Mouse (Mus musculus) midbrain, embryonic 10.5 days (tissue): Measurements from ENCODE around the gene Zfp933. TPM values are rescaled to one million over a fixed set of nuclear protein-coding genes. Genes with fewer than 3 reads are reported as not detected.

Experiments
- DNase-seq: peaks from one replicate; pipeline ENCODE4 v3.0.0-alpha.2; 2017; ENCODE audit warnings: low spot score
- H3K27ac ChIP-seq: fragments of 300-500 bp; sonication (generic); replicated peaks from 2 replicates; pipeline ENCODE4 v1.5.1; 2016; ENCODE audit warnings: mild to moderate bottlenecking
- H3K27me3 ChIP-seq: fragments of 300-500 bp; sonication (generic); 2 replicates; pipeline ENCODE4 v1.6.1; 2016; ENCODE audit warnings: low read depth, mild to moderate bottlenecking; ENCODE audit not compliant: poor library complexity, severe bottlenecking
- H3K36me3 ChIP-seq: fragments of 300-500 bp; sonication (generic); 2 replicates; pipeline ENCODE4 v1.6.1; 2016; ENCODE audit warnings: mild to moderate bottlenecking, moderate library complexity
- H3K4me1 ChIP-seq: fragments of 300-500 bp; sonication (generic); 2 replicates; pipeline ENCODE4 v1.6.1; 2016
- H3K4me3 ChIP-seq: fragments of 300-500 bp; sonication (generic); 2 replicates; pipeline ENCODE4 v1.5.1; 2016; ENCODE audit warnings: mild to moderate bottlenecking, moderate library complexity
- H3K9me3 ChIP-seq: fragments of 300-500 bp; sonication (generic); replicated peaks from 2 replicates; pipeline ENCODE4 v1.6.1; 2016; ENCODE audit warnings: mild to moderate bottlenecking
- WGBS: fragments of 180-500 bp; shearing (Covaris S2); methylation state at CpG from one replicate; pipeline ENCODE4 v1.1.7; 2016; 5-methylcytosine and 5-hydroxymethylcytosine counted together
- polyA plus RNA-seq: library from polyadenylated mRNA; unstranded; fragments of >200 nt; fragmentation: Nextera tagmentation; extraction: Ambion mirVana; gene quantifications from 2 replicates; pipeline ENCODE4 v1.2.1, GENCODE M21; 2016

Zfp933 gene
- 5.3 and 5.9 TPM in 2 replicates for polyA plus RNA-seq

DNA sequence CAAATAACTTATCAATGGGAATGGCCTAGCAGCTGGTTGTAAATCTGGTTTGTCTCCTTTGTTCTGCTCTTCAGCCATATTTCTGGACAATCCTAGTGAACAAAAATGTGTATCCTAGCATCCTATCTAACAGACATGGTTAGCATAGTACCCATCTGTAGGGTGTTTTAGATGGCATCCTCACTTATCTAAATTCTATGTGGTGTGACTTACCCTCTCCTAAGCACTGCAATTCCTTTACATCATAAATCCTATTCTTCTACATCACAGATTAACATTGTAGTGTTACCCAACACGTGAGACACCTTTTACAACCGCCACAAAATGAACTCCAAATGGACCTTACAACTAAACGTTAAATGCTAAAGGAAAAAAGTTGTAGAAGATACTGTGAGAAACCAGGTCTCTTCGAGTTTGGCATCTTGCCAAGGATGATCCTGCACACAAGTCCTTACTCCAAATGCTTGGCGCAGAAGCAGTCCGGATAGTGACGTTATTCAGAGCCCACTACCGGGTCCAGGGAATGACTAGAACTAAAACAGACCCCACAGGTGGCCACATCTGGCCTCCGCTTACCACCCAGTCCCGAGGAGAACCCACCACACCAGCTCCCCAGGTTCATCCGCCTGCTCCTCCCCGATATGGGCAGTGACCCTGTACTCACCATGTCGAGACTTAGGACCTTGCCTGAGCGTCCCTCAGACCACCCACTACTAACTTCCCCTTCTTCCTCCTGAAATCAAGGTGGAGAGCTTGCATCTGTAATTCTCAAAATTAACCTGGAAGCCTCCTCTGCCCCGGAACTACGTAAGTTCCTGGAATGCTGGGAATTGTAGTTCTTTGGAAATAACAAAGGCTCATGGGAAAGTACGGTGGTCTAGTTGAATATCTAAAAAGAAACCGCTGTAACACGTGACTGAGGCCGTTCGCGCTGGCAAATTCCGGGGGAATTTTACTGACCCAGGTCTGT is at the start of gene Zfp933:
Gene Zfp933 (minus strand): TSS at position 753 of the 970 bp plus-strand sequence.
- H3K4me3 ChIP-seq: peak within 1 kb of the TSS; percentile 85
- peak within 1 kb of the TSS; percentile 83 for H3K27ac ChIP-seq
- H3K4me1 ChIP-seq: peaks cover 14% of the 10 kb centered on the region
- no peaks in the 10 kb centered on the region for H3K27me3 ChIP-seq
- peaks cover 27% of the 10 kb centered on the region for H3K36me3 ChIP-seq
- WGBS: 5% methylated on average over 23 of the region's 23 CpGs
- peak; percentile 60 for DNase-seq
- peaks cover 12% of the 10 kb centered on the region for H3K9me3 ChIP-seq

DNA sequence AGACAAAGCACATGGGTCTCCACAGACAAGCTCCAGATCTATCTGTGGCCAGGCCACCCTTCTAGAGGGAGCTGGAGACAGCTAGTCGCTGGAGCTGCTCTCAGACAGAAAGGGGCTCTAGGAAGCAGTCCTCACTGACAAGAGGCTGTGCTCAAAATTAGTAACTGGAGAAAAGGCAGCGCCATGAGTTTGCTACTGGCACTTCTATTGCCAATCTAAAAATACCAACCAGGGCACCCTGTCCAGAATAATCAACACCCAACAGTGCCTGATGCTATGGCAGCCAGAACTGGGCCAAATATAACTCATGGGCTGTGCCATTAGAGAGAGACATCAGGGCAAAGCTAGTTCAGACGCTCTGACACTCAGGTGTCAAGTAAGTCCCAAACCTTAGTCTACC is 49.2 kb upstream of the Zfp933 start:
- no peaks in the 10 kb centered on the region for H3K27me3 ChIP-seq
- H3K4me3 ChIP-seq: no peak overlapping the region
- H3K36me3 ChIP-seq: peaks cover 96% of the 10 kb centered on the region
- H3K27ac ChIP-seq: no peak overlapping the region
- no peaks in the 10 kb centered on the region for H3K9me3 ChIP-seq
- DNase-seq: no peak
- no peaks in the 10 kb centered on the region for H3K4me1 ChIP-seq
- WGBS: 89% methylated on average over 3 of the region's 3 CpGs

- WGBS: 81% methylated on average over 1 of the region's 1 CpGs
- Histone ChIP-seq H3K4me3 (no peak overlapping the region), H3K9me3 (no peaks in the 10 kb centered on the region), H3K4me1 (no peaks in the 10 kb centered on the region), H3K36me3 (peaks cover 96% of the 10 kb centered on the region), H3K27me3 (no peaks in the 10 kb centered on the region), H3K27ac (no peak overlapping the region)
- no peak for DNase-seq
Measured at GRCm38 (mm10) chr4:147896411-147896810, 48.2 kb upstream of the Zfp933 start.

- Histone ChIP-seq H3K27ac (no peak overlapping the region), H3K27me3 (no peaks in the 10 kb centered on the region), H3K4me3 (no peak overlapping the region), H3K9me3 (no peaks in the 10 kb centered on the region), H3K36me3 (peaks cover 99% of the 10 kb centered on the region), H3K4me1 (no peaks in the 10 kb centered on the region)
- 90% methylated on average over 4 of the region's 4 CpGs for WGBS
- DNase-seq: no peak
Measured at GRCm38 (mm10) chr4:147895815-147896330, 47.7 kb upstream of the Zfp933 start.

- 93% methylated on average over 6 of the region's 6 CpGs for WGBS
- no peak for DNase-seq
- Histone ChIP-seq H3K4me1 (no peaks in the 10 kb centered on the region), H3K4me3 (no peak overlapping the region), H3K9me3 (no peaks in the 10 kb centered on the region; the same call in 1 of the 2 replicates), H3K27me3 (no peaks in the 10 kb centered on the region), H3K27ac (no peak overlapping the region), H3K36me3 (peaks cover 95% of the 10 kb centered on the region)
Measured at GRCm38 (mm10) chr4:147890341-147890740, 42.2 kb upstream of the Zfp933 start.

- WGBS: 88% methylated on average over 4 of the region's 4 CpGs
- Histone ChIP-seq H3K27me3 (no peaks in the 10 kb centered on the region), H3K36me3 (peaks cover 95% of the 10 kb centered on the region), H3K27ac (no peak overlapping the region), H3K4me1 (no peaks in the 10 kb centered on the region), H3K4me3 (no peak overlapping the region), H3K9me3 (no peaks in the 10 kb centered on the region; the same call in 1 of the 2 replicates)
- no peak for DNase-seq
Measured at GRCm38 (mm10) chr4:147888237-147888636, 40.1 kb upstream of the Zfp933 start.

DNA sequence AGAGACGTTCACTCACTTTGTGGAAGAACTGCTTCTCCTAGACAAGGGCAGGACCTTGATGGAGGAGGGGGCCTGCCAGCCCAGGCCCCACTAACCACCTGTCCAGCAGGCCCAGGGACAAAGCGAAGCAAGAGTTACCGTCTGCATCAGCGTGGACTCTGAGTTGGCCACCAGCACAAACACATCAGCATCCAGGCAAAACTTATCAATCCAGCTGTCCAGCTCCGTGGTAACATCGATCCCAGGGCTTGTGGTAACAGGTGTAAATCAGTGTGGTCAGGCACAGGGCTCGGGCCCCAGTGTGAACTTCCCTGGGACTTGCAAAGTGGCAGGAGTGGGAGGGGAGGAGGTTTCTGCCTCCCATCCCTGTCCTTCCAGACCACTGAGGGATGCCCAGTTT is 39.1 kb upstream of the Zfp933 start:
- H3K9me3 ChIP-seq: no peaks in the 10 kb centered on the region; the same call in 1 of the 2 replicates
- no peaks in the 10 kb centered on the region for H3K4me1 ChIP-seq
- H3K36me3 ChIP-seq: peaks cover 95% of the 10 kb centered on the region
- H3K4me3 ChIP-seq: no peak overlapping the region
- H3K27me3 ChIP-seq: no peaks in the 10 kb centered on the region
- H3K27ac ChIP-seq: no peak overlapping the region
- 94% methylated on average over 7 of the region's 7 CpGs for WGBS
- DNase-seq: no peak

DNA sequence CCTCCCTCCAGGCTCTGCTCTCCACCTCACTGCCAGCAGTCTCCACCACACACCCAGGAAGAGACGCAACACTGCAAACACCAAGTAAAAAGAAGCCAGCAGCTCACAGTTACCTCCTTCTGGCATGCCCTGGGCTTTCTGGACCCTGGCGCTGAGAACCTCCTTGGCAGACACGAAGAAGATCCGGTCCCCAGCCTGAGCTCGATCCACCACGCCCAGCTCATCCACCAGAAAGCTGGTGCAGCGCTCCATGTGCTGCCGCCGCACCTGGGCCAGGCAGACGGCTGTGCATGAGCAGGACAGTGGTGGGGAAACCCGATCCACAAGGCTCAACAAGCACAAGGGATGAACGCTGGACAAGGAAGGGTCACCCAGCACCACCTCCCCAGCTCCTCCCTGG is 38.0 kb upstream of the Zfp933 start:
- Histone ChIP-seq H3K27ac (no peak overlapping the region), H3K4me3 (no peak overlapping the region), H3K4me1 (no peaks in the 10 kb centered on the region), H3K9me3 (no peaks in the 10 kb centered on the region; the same call in 1 of the 2 replicates), H3K36me3 (peaks cover 95% of the 10 kb centered on the region), H3K27me3 (no peaks in the 10 kb centered on the region)
- WGBS: 92% methylated on average over 12 of the region's 12 CpGs
- DNase-seq: no peak

DNA sequence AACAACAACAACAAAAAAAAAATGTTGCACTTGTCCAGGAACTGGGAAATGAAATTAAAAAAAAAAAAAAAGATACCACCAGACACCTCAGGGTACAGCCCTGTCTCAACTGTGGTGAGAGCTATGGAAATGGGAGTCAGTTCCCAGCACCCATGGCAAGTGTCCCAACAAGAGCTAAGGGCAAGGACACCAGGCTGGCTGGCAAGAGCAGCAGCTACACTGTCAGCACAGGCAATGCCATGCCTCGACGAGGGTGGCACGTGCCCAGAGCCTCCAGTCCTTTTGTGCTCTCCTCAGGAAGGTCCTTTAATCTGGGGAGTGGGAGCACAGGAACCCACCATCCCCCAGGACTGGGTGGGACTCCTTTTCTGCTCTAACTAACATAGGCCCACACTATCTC is 36.0 kb upstream of the Zfp933 start:
- Histone ChIP-seq H3K4me1 (0 out of 2 replicates have a peak, but pooled peaks cover 4% of the 10 kb centered on the region), H3K9me3 (no peaks in the 10 kb centered on the region; the same call in 1 of the 2 replicates), H3K27ac (no peak overlapping the region), H3K4me3 (no peak overlapping the region), H3K36me3 (peaks cover 98% of the 10 kb centered on the region), H3K27me3 (no peaks in the 10 kb centered on the region)
- no peak for DNase-seq
- WGBS: 86% methylated on average over 3 of the region's 3 CpGs

GRCm38 (mm10) chr4:147883041-147883440 is 34.9 kb upstream of the Zfp933 start:
- no peak for DNase-seq
- Histone ChIP-seq H3K27ac (no peak overlapping the region), H3K4me1 (0 out of 2 replicates have a peak, but pooled peaks cover 4% of the 10 kb centered on the region), H3K27me3 (no peaks in the 10 kb centered on the region), H3K9me3 (no peaks in the 10 kb centered on the region; the same call in 1 of the 2 replicates), H3K36me3 (peaks cover 98% of the 10 kb centered on the region), H3K4me3 (no peak overlapping the region)
- WGBS: 86% methylated on average over 6 of the region's 6 CpGs

- H3K27ac ChIP-seq: no peak overlapping the region
- 96% methylated on average over 7 of the region's 7 CpGs for WGBS
- DNase-seq: no peak
- H3K9me3 ChIP-seq: no peaks in the 10 kb centered on the region; the same call in 1 of the 2 replicates
- no peak overlapping the region for H3K4me3 ChIP-seq
- peaks cover 98% of the 10 kb centered on the region for H3K36me3 ChIP-seq
- 0 out of 2 replicates have a peak, but pooled peaks cover 4% of the 10 kb centered on the region for H3K4me1 ChIP-seq
- H3K27me3 ChIP-seq: no peaks in the 10 kb centered on the region
Measured at GRCm38 (mm10) chr4:147881792-147882191, 33.6 kb upstream of the Zfp933 start.

GRCm38 (mm10) chr4:147879865-147880264 is 31.7 kb upstream of the Zfp933 start:
- DNase-seq: no peak
- Histone ChIP-seq H3K27ac (no peak overlapping the region), H3K4me3 (no peak overlapping the region), H3K27me3 (no peaks in the 10 kb centered on the region), H3K9me3 (no peaks in the 10 kb centered on the region), H3K4me1 (0 out of 2 replicates have a peak, but pooled peaks cover 4% of the 10 kb centered on the region), H3K36me3 (peaks cover 98% of the 10 kb centered on the region)
- 66% methylated on average over 5 of the region's 5 CpGs for WGBS

- DNase-seq: no peak
- WGBS: 88% methylated on average over 2 of the region's 2 CpGs
- H3K4me1 ChIP-seq: 0 out of 2 replicates have a peak, but pooled peaks cover 4% of the 10 kb centered on the region
- H3K4me3 ChIP-seq: no peak overlapping the region
- H3K9me3 ChIP-seq: no peaks in the 10 kb centered on the region
- H3K36me3 ChIP-seq: peaks cover 98% of the 10 kb centered on the region
- H3K27me3 ChIP-seq: no peaks in the 10 kb centered on the region
- H3K27ac ChIP-seq: no peak overlapping the region
Measured at GRCm38 (mm10) chr4:147879456-147879855, 31.3 kb upstream of the Zfp933 start.
